Mouse (Mus musculus) heart, embryonic 11.5 days (tissue): ENCODE measurements around the gene Sbno1. TPM values are rescaled to one million over a fixed set of nuclear protein-coding genes. Genes with fewer than 3 reads are reported as not detected.

ENCODE experiments used
- ATAC-seq: fragments of 200-750 bp; cut with Nextera tagmentation; replicated peaks from 2 replicates; pipeline ENCODE4 v1.8.0; 2017; ENCODE audit warnings: moderate library complexity; ENCODE audit not compliant: insufficient number of reproducible peaks, low FRiP score, low TSS enrichment
- H3K27ac ChIP-seq: fragments of 300-500 bp; sonication (generic); 2 replicates; pipeline ENCODE4 v1.5.1; 2014; ENCODE audit warnings: mild to moderate bottlenecking, low read depth, low read length
- H3K27me3 ChIP-seq: fragments of 300-500 bp; sonication (generic); 2 replicates; pipeline ENCODE4 v1.6.1; 2014; ENCODE audit warnings: mild to moderate bottlenecking, low read length, mixed read lengths; ENCODE audit not compliant: control insufficient read depth, insufficient read depth
- H3K36me3 ChIP-seq: fragments of 300-500 bp; sonication (generic); 2 replicates; pipeline ENCODE4 v1.6.1; 2014; ENCODE audit warnings: mild to moderate bottlenecking, low read length, moderate library complexity, mixed read lengths; ENCODE audit not compliant: control insufficient read depth, insufficient read depth
- H3K4me1 ChIP-seq: fragments of 300-500 bp; sonication (generic); 2 replicates; pipeline ENCODE4 v1.6.1; 2014; ENCODE audit warnings: low read length; ENCODE audit not compliant: control insufficient read depth, insufficient read depth
- H3K4me2 ChIP-seq: fragments of 300-500 bp; sonication (generic); 2 replicates; pipeline ENCODE4 v1.6.1; 2014; ENCODE audit warnings: mild to moderate bottlenecking, moderate library complexity
- H3K4me3 ChIP-seq: fragments of 300-500 bp; sonication (generic); 2 replicates; pipeline ENCODE4 v1.5.1; 2014; ENCODE audit warnings: low read depth, low read length
- H3K9ac ChIP-seq: fragments of 300-500 bp; sonication (generic); 2 replicates; pipeline ENCODE4 v1.6.1; 2014; ENCODE audit warnings: mild to moderate bottlenecking, low read depth, low read length, moderate library complexity
- H3K9me3 ChIP-seq: fragments of 300-500 bp; sonication (generic); replicated peaks from 2 replicates; pipeline ENCODE4 v1.6.1; 2016; ENCODE audit warnings: low read length; ENCODE audit not compliant: control insufficient read depth
- WGBS: fragments of 180-500 bp; shearing (Covaris S2); extraction: QIAGEN DNeasy Blood & Tissue Kit; methylation state at CpG from one replicate; pipeline ENCODE4 v1.1.7; 2014; ENCODE audit not compliant: insufficient replicate concordance; 5-methylcytosine and 5-hydroxymethylcytosine counted together
- polyA plus RNA-seq: library from polyadenylated mRNA; unstranded; fragments of >200 nt; fragmentation: Nextera tagmentation; extraction: Ambion mirVana; gene quantifications from 2 replicates; pipeline ENCODE4 v1.2.1, GENCODE M21; 2014

The Sbno1 gene
- polyA plus RNA-seq, 1 experiment from 2014 or later, result 81.6 TPM

- peak overlapping the region; percentile 100 for H3K9ac ChIP-seq
- H3K27me3 ChIP-seq, result no peaks in the 10 kb centered on the region
- H3K27ac ChIP-seq, result peak overlapping the region; percentile 98
- H3K4me3 ChIP-seq, result peak overlapping the region; percentile 97
- H3K36me3 ChIP-seq, result peaks cover under 1% of the 10 kb centered on the region; the same call in 1 of the 2 replicates
- H3K4me2 ChIP-seq, result peak overlapping the region; percentile 67
- H3K4me1 ChIP-seq, result peaks cover 20% of the 10 kb centered on the region
- ATAC-seq, result peak; percentile 28
- no peaks in the 10 kb centered on the region for H3K9me3 ChIP-seq
- WGBS, result under 1% methylated on average over 40 of the region's 60 CpGs
These were observed 71.0 kb downstream of the Sbno1 start for GRCm38 (mm10) chr5:124354574-124355424.

GRCm38 (mm10) chr5:124353726-124354547 is 71.9 kb downstream of the Sbno1 start:
- Histone ChIP-seq H3K9me3 (no peaks in the 10 kb centered on the region), H3K4me3 (peak overlapping the region; percentile 97), H3K4me1 (peaks cover 20% of the 10 kb centered on the region), H3K36me3 (peaks cover 8% of the 10 kb centered on the region), H3K27me3 (no peaks in the 10 kb centered on the region), H3K27ac (peak overlapping the region; percentile 98), H3K9ac (peak overlapping the region; percentile 100), H3K4me2 (peak overlapping the region; percentile 97)
- 0 out of 2 replicates have a peak, but pooled peaks have one; percentile 20 for ATAC-seq
- WGBS, result under 1% methylated on average over 59 of the region's 132 CpGs

- 1% methylated on average over 25 of the region's 32 CpGs for WGBS
These were observed 72.6 kb downstream of the Sbno1 start for GRCm38 (mm10) chr5:124353011-124353725.

DNA sequence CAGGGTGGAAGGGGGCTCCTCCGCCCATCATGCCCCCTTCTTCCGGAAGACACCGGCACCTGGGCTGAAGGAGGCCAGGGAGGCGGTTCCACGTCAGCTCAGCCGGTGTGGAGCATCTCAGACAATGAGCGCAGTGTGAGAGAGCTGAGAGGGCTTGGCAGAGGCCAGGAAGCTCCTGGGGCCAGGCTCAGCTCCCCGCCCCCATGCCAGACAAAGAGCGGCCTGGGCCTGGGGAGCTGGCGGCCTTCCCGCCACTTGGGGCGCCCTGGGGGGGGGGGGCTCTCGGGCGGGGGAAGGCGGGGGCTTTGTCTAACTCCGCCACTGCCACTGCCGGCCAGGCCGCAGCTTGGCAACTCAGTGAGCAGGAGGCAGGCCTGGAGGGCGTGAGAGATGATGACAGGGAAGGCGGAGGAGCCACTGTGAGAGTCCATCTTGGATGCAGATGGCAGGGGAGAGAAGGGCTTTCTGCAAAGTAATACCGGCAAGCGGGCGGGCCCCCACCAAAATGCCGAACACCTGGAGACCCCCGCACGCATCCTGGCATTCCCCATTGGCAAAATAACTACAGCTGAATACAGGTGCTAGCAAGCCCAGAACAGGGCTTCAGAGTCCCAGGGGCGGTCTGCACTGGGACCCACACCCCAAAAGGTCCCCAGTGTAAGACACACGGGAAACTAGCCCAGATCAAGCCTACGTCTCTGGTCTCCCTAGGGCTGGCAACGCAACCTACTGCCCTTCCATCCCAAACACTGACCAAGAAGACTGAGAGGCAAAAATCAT is 73.5 kb downstream of the Sbno1 start:
- peaks cover 13% of the 10 kb centered on the region for H3K36me3 ChIP-seq
- H3K9ac ChIP-seq, result peak overlapping the region; percentile 100
- peak overlapping the region; percentile 98 for H3K27ac ChIP-seq
- peak overlapping the region; percentile 97 for H3K4me2 ChIP-seq
- H3K9me3 ChIP-seq, result no peaks in the 10 kb centered on the region
- peak; percentile 81 for ATAC-seq
- H3K4me1 ChIP-seq, result peaks cover 20% of the 10 kb centered on the region
- WGBS, result under 1% methylated on average over 27 of the region's 30 CpGs
- peak overlapping the region; percentile 97 for H3K4me3 ChIP-seq
- H3K27me3 ChIP-seq, result no peaks in the 10 kb centered on the region

More at GRCm38 (mm10) chr5:124353011-124353725, 72.6 kb downstream of the Sbno1 start:
- no peaks in the 10 kb centered on the region for H3K27me3 ChIP-seq
- H3K4me2 ChIP-seq, result peak overlapping the region; percentile 97
- H3K9me3 ChIP-seq, result no peaks in the 10 kb centered on the region
- peak overlapping the region; percentile 98 for H3K27ac ChIP-seq
- H3K4me1 ChIP-seq, result peaks cover 20% of the 10 kb centered on the region
- no peak for ATAC-seq
- H3K36me3 ChIP-seq, result peaks cover 11% of the 10 kb centered on the region
- H3K4me3 ChIP-seq, result peak overlapping the region; percentile 97
- H3K9ac ChIP-seq, result peak overlapping the region; percentile 100

DNA sequence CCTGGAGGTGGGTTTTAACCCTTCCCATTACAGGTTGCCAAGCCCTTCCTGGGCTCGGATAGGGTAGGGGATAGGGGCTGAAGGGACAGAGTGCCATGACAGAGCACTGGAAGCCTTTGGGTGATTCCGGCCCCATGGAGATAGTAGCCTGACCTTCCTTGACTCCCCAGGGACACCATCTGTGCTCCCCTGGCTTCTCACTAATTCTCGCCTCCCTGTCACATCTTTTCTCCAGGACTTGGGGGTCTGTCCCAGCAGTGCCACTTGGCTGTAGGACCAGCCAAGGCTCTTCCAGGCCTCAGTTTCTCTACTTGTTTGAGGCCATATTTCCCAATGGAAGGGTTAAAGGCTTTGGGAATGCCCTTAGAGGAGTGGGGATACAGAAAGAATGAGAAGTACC is 74.2 kb downstream of the Sbno1 start:
- Histone ChIP-seq H3K36me3 (peaks cover 17% of the 10 kb centered on the region), H3K27me3 (no peaks in the 10 kb centered on the region), H3K9me3 (no peaks in the 10 kb centered on the region), H3K4me3 (peak overlapping the region; percentile 97), H3K4me1 (peaks cover 20% of the 10 kb centered on the region), H3K4me2 (peak overlapping the region; percentile 97), H3K27ac (peak overlapping the region; percentile 98), H3K9ac (peak overlapping the region; percentile 100)
- no peak for ATAC-seq
- 48% methylated on average over 3 of the region's 3 CpGs for WGBS

- Histone ChIP-seq H3K27ac (peak overlapping the region; percentile 98), H3K9ac (peak overlapping the region; percentile 100), H3K27me3 (no peaks in the 10 kb centered on the region), H3K4me3 (peak overlapping the region; percentile 97; the same call in 1 of the 2 replicates), H3K9me3 (no peaks in the 10 kb centered on the region), H3K36me3 (peaks cover 22% of the 10 kb centered on the region), H3K4me2 (peak overlapping the region; percentile 97), H3K4me1 (peaks cover 20% of the 10 kb centered on the region)
- 46% methylated on average over 7 of the region's 7 CpGs for WGBS
- ATAC-seq, result no peak
These were observed 74.7 kb downstream of the Sbno1 start for GRCm38 (mm10) chr5:124351111-124351560.

GRCm38 (mm10) chr5:124350350-124350749 is 75.5 kb downstream of the Sbno1 start:
- H3K4me2 ChIP-seq, result no peak overlapping the region
- H3K9ac ChIP-seq, result no peak overlapping the region

More at GRCm38 (mm10) chr5:124350350-124350749, 75.5 kb downstream of the Sbno1 start:
- no peak overlapping the region for H3K4me3 ChIP-seq
- no peak overlapping the region for H3K27ac ChIP-seq
- H3K27me3 ChIP-seq, result no peaks in the 10 kb centered on the region
- H3K4me1 ChIP-seq, result peaks cover 20% of the 10 kb centered on the region
- peaks cover 24% of the 10 kb centered on the region for H3K36me3 ChIP-seq
- ATAC-seq, result no peak
- H3K9me3 ChIP-seq, result no peaks in the 10 kb centered on the region
- 90% methylated on average over 2 of the region's 2 CpGs for WGBS
